Mouse (Mus musculus): Measurements from ENCODE around the gene Ttyh3. TPM values are rescaled to one million over a fixed set of nuclear protein-coding genes. Genes with fewer than 3 reads are reported as not detected.
A peak's percentile ranks its signal among the peaks of the same experiment; 100 is the strongest.

Gene Ttyh3
- total and polyA plus RNA-seq, 2 experiments from 2014 or later = 8.9 to 53.2 TPM

DNA sequence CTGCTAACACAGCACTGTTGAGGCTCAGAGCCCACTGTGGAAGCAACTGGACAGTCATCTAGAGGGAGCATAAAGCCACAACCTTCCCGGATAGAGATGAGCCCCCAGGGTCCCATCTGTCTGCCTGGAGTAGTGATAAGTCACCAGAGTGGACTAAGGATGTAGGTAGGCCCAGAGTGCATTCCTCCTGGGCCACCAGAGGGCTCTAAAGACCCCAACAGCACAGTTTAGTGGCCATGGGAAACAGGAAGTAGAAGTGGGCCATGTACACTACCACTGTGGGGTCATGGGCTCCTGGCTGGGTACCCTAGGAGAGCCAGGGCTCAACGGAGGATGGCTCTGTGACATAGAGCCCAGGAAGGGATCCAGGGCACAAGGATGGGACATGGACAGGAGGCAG lies 8.0 kb downstream of the Ttyh3 start:
- Histone ChIP-seq H3K4me2 (ENCODE audit: low read depth, low read length) (no peak overlapping the region), H3K4me1 (ENCODE audit: control insufficient read depth, insufficient read depth) (peaks cover 28% of the 10 kb centered on the region), H3K27me3 (ENCODE audit: control insufficient read depth, insufficient read depth, low read length) (no peaks in the 10 kb centered on the region), H3K9ac (replicated peaks; ENCODE audit: low read depth, low read length) (no peak overlapping the region), H3K4me3 (ENCODE audit: low read depth, low read length) (no peak overlapping the region), H3K36me3 (replicated peaks; ENCODE audit: control insufficient read depth, insufficient read depth, low read length) (peaks cover 14% of the 10 kb centered on the region), H3K27ac (ENCODE audit: low read depth) (peak overlapping the region; percentile 54; the same call in 1 of the 2 replicates), H3K9me3 (replicated peaks; ENCODE audit: control insufficient read depth, low read length) (no peaks in the 10 kb centered on the region)
- DNase-seq (ENCODE audit: low spot score) (no peak), ATAC-seq (ENCODE audit: insufficient read depth, low read depth) (peak; percentile 24; the same call in 1 of the 2 replicates)
- WGBS = 52% methylated on average over 2 of the region's 2 CpGs
- TF ChIP-seq EP300 (IDR thresholded peaks at IDR 0.05; ENCODE audit: low read depth) (no peak), CTCF (IDR thresholded peaks at IDR 0.05; ENCODE audit: low read depth) (peak; percentile 48)

DNA sequence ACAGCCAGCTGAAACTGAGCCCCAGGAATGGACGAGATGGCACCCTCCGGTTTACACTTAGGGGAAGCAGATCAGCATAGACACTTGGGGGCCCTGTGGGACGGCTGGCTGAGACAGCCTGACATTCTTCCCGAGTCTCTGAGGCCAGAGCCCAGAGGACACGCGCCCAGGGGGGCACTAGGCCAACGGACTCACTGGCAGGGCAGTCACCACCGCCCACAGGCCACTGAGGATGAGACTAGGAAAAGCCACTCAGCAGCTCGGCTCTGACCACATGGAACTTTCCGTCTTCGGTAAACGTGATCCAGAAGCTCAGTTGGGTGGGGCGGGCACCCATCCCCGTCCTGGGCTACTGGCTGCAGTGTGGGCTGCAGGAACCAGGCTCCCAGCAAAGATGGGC lies 9.0 kb downstream of the Ttyh3 start:
- DNase-seq (ENCODE audit: low spot score) (peak; percentile 7), ATAC-seq (ENCODE audit: insufficient read depth, low read depth) (no peak)
- 56% methylated on average over 14 of the region's 14 CpGs for WGBS
- H3K9me3 ChIP-seq (replicated peaks; ENCODE audit: control insufficient read depth, low read length) = no peaks in the 10 kb centered on the region
- peaks cover 23% of the 10 kb centered on the region for H3K36me3 ChIP-seq (replicated peaks; ENCODE audit: control insufficient read depth, insufficient read depth, low read length)
- no peak overlapping the region for H3K4me3 ChIP-seq (ENCODE audit: low read depth, low read length)
- no peak overlapping the region for H3K27ac ChIP-seq (ENCODE audit: low read depth)
- H3K9ac ChIP-seq (replicated peaks; ENCODE audit: low read depth, low read length) = no peak overlapping the region
- no peak overlapping the region for H3K4me2 ChIP-seq (ENCODE audit: low read depth, low read length)
- peaks cover 22% of the 10 kb centered on the region for H3K4me1 ChIP-seq (ENCODE audit: control insufficient read depth, insufficient read depth)
- TF ChIP-seq CTCF (IDR thresholded peaks at IDR 0.05; ENCODE audit: low read depth) = no peak
- no peak for TF ChIP-seq EP300 (IDR thresholded peaks at IDR 0.05; ENCODE audit: low read depth)
- H3K27me3 ChIP-seq (ENCODE audit: control insufficient read depth, insufficient read depth, low read length) = no peaks in the 10 kb centered on the region

DNA sequence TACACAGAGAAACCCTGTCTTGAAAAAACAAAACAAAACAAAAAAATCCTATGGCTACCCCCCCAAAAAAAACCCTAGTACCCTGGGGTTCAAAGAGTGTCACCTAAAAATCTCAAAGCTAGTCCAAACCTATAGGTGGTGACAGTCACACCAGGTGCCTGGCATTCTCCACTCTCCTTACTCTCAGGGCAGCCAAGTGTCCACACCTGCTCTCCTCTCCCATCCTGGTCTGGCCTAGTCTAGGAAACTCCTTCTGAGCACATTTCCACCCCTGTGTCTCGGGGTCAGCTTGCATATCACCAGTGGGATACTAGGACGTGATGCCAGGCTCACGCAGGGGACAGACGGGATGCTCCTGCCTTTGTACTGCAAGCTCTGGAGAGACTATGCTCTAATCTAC lies 9.5 kb downstream of the Ttyh3 start:
- Histone ChIP-seq H3K9ac (replicated peaks; ENCODE audit: low read depth, low read length) (no peak overlapping the region), H3K27me3 (ENCODE audit: control insufficient read depth, insufficient read depth, low read length) (no peaks in the 10 kb centered on the region), H3K4me3 (ENCODE audit: low read depth, low read length) (no peak overlapping the region), H3K9me3 (replicated peaks; ENCODE audit: control insufficient read depth, low read length) (no peaks in the 10 kb centered on the region), H3K4me2 (ENCODE audit: low read depth, low read length) (no peak overlapping the region), H3K27ac (ENCODE audit: low read depth) (no peak overlapping the region), H3K4me1 (ENCODE audit: control insufficient read depth, insufficient read depth) (peaks cover 22% of the 10 kb centered on the region), H3K36me3 (replicated peaks; ENCODE audit: control insufficient read depth, insufficient read depth, low read length) (peaks cover 28% of the 10 kb centered on the region)
- DNase-seq (ENCODE audit: low spot score) (no peak), ATAC-seq (ENCODE audit: insufficient read depth, low read depth) (no peak)
- WGBS = 67% methylated on average over 4 of the region's 4 CpGs
- TF ChIP-seq CTCF (IDR thresholded peaks at IDR 0.05; ENCODE audit: low read depth) = no peak
- no peak for TF ChIP-seq EP300 (IDR thresholded peaks at IDR 0.05; ENCODE audit: low read depth)

DNA sequence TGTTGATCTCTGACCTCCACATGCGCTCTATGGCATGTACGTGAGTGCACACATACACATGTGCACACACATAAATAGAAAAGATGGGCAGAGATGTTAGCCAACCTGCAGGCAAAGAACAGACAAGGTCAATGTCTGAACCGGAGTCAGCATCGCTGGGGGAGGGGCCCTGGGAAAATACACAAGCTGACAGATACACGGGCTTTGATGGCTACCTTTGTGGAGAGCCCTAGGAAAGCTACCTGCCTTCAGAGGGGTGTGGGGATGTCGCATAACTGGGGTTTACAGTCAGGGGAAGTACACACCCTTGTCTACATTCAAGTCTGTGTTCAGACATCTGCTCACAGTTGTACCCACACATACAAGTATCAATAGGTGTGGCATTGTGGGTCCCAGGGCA lies 10.3 kb downstream of the Ttyh3 start:
- H3K4me3 ChIP-seq (ENCODE audit: low read depth, low read length) = no peak overlapping the region
- no peak for TF ChIP-seq EP300 (IDR thresholded peaks at IDR 0.05; ENCODE audit: low read depth)
- TF ChIP-seq CTCF (IDR thresholded peaks at IDR 0.05; ENCODE audit: low read depth) = no peak
- no peak overlapping the region for H3K27ac ChIP-seq (ENCODE audit: low read depth)
- ATAC-seq (ENCODE audit: insufficient read depth, low read depth) (no peak), DNase-seq (ENCODE audit: low spot score) (no peak)
- no peaks in the 10 kb centered on the region for H3K9me3 ChIP-seq (replicated peaks; ENCODE audit: control insufficient read depth, low read length)
- no peak overlapping the region for H3K4me2 ChIP-seq (ENCODE audit: low read depth, low read length)
- no peak overlapping the region for H3K9ac ChIP-seq (replicated peaks; ENCODE audit: low read depth, low read length)
- H3K36me3 ChIP-seq (replicated peaks; ENCODE audit: control insufficient read depth, insufficient read depth, low read length) = peaks cover 31% of the 10 kb centered on the region
- no peaks in the 10 kb centered on the region for H3K27me3 ChIP-seq (ENCODE audit: control insufficient read depth, insufficient read depth, low read length)
- H3K4me1 ChIP-seq (ENCODE audit: control insufficient read depth, insufficient read depth) = peaks cover 22% of the 10 kb centered on the region
- WGBS = 89% methylated on average over 6 of the region's 6 CpGs

DNA sequence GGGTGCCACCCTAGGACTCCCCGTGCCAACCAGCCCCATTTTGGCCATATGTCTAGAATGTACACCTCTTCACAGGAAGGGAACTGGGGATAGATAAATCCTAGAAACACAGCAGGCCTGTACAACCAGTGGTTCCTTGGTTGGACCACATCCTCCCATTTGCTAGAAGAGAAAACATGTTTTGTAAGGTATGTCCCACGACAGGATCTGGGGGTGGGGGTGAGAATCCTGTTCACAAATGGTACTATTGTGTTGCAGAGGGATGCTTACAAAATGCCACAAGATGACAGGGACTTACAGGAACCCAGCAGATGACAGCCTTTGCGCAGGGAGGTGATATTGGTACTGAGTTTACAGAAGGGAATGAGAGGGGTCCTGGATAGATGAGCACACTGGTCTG lies 10.8 kb downstream of the Ttyh3 start:
- TF ChIP-seq EP300 (IDR thresholded peaks at IDR 0.05; ENCODE audit: low read depth) (no peak), CTCF (IDR thresholded peaks at IDR 0.05; ENCODE audit: low read depth) (no peak)
- no peak overlapping the region for H3K27ac ChIP-seq (ENCODE audit: low read depth)
- no peaks in the 10 kb centered on the region for H3K9me3 ChIP-seq (replicated peaks; ENCODE audit: control insufficient read depth, low read length)
- ATAC-seq (ENCODE audit: insufficient read depth, low read depth) (no peak), DNase-seq (ENCODE audit: low spot score) (no peak)
- peaks cover 22% of the 10 kb centered on the region for H3K4me1 ChIP-seq (ENCODE audit: control insufficient read depth, insufficient read depth)
- 82% methylated on average over 3 of the region's 3 CpGs for WGBS
- H3K36me3 ChIP-seq (replicated peaks; ENCODE audit: control insufficient read depth, insufficient read depth, low read length) = peaks cover 36% of the 10 kb centered on the region
- H3K27me3 ChIP-seq (ENCODE audit: control insufficient read depth, insufficient read depth, low read length) = no peaks in the 10 kb centered on the region
- no peak overlapping the region for H3K4me3 ChIP-seq (ENCODE audit: low read depth, low read length)
- no peak overlapping the region for H3K9ac ChIP-seq (replicated peaks; ENCODE audit: low read depth, low read length)
- H3K4me2 ChIP-seq (ENCODE audit: low read depth, low read length) = no peak overlapping the region

DNA sequence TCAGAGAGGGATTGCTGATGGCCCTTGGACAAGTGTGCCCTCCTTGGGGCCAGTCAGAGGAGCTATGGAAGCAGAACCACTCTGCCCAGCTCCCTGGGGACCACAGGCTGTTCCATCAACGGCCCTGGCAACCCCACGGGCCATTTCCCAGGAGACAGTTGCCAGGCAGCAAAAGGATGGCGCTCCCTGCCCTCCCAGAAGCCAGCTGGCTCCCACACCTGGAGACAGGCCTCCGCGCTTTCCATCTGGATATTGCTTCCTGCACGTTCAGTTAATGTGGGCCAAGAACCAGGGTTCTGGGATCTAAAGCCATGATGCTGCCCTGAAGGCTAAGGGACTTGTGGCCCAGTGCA lies 11.8 kb downstream of the Ttyh3 start:
- Histone ChIP-seq H3K9me3 (replicated peaks; ENCODE audit: control insufficient read depth, low read length) (no peaks in the 10 kb centered on the region), H3K9ac (replicated peaks; ENCODE audit: low read depth, low read length) (no peak overlapping the region), H3K27ac (ENCODE audit: low read depth) (peak overlapping the region; percentile 66), H3K4me3 (ENCODE audit: low read depth, low read length) (no peak overlapping the region), H3K4me1 (ENCODE audit: control insufficient read depth, insufficient read depth) (peaks cover 14% of the 10 kb centered on the region), H3K4me2 (ENCODE audit: low read depth, low read length) (no peak overlapping the region), H3K27me3 (ENCODE audit: control insufficient read depth, insufficient read depth, low read length) (no peaks in the 10 kb centered on the region), H3K36me3 (replicated peaks; ENCODE audit: control insufficient read depth, insufficient read depth, low read length) (peaks cover 44% of the 10 kb centered on the region)
- no peak for ATAC-seq (ENCODE audit: insufficient read depth, low read depth)
- no peak for TF ChIP-seq CTCF (IDR thresholded peaks at IDR 0.05; ENCODE audit: low read depth)
- no peak for TF ChIP-seq EP300 (IDR thresholded peaks at IDR 0.05; ENCODE audit: low read depth)
- no peak for DNase-seq (ENCODE audit: low spot score)
- WGBS = 77% methylated on average over 6 of the region's 6 CpGs
